Mouse (Mus musculus): ENCODE measurements around the gene Setd4.

- TF ChIP-seq CTCF (IDR thresholded peaks at IDR 0.05; ENCODE audit: low read depth, low read length) (no peak), POLR2A (IDR thresholded peaks at IDR 0.05; ENCODE audit: extremely low read depth, insufficient read depth, low read length) (no peak)
These were observed 57.4 kb downstream of the Setd4 start for GRCm38 (mm10) chr16:93546354-93546965.

Measured in liver, adult 2 months (tissue).